Mouse (Mus musculus) stomach, postnatal 0 days (tissue): ENCODE measurements at regions not wholly inside any gene's neighbourhood (a gene's known extent, or its start where the extent isn't known, plus 50 kb on each side); places are given as distances from the start of the nearest gene placed in this dataset.

Source experiments
- CTCF ChIP-seq: IDR thresholded peaks from 2 replicates; pipeline ENCODE4 v1.5.1; 2016; ENCODE audit warnings: antibody characterized with exemption, low read depth, mild to moderate bottlenecking, moderate library complexity
- EP300 ChIP-seq: optimal IDR thresholded peaks from 2 replicates; pipeline ENCODE3; 2016; ENCODE audit warnings: antibody characterized with exemption

- TF ChIP-seq EP300 (no peak), CTCF (no peak)
Measured at GRCm38 (mm10) chr6:31287176-31287575, 111.4 kb upstream of the Mkln1 start.
